Mouse (Mus musculus): ENCODE measurements around the gene Onecut3. TPM values are rescaled to one million over a fixed set of nuclear protein-coding genes. Genes with fewer than 3 reads are reported as not detected.

Onecut3 gene
- polyA plus RNA-seq, 1 experiment from 2014 or later: 2.3 TPM

DNA sequence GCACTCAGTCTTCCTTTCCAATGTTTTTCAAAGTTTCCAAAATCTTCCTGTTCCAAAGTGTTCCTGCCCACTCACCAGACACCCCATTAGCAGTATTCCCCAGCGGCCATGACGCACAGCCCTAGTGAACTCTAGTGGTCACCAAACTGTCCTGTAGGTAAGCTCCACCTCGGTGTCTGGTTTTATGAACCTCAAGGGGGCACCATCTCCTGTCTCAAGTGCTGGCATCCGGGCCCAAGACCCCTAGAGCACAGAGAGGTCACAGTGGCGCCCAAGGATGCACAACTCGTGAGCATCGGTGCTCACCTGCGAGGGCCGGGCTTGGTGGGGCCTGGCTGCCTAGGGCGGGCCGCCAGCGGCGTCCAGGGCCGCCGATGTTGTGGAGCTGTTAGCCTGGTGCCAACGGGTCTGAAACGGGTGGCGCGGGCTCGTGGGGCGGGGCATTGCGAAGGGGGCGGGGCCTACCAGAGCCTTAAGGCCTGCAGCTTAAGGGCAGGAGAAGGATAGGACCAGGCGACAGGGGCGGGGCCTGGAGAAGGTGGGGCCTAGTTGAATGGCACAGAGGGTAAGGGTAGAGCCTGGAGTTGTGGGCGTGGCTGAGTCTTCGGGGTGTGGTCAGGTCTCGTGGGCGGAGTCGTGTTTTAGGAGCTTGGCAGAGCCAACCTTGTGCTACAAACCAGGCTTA is 44.2 kb downstream of the Onecut3 start, which contains the start of gene Atp8b3:
Gene Atp8b3, minus strand, starts transcription at position 415 of the 685 bp plus-strand sequence.
- Histone ChIP-seq H3K9ac (no peak within 1 kb of the TSS), H3K4me2 (replicated peaks) (peak within 1 kb of the TSS; percentile 39), H3K27me3 (peaks cover 47% of the 10 kb centered on the region), H3K4me1 (peaks cover 5% of the 10 kb centered on the region; the same call in 1 of the 2 replicates), H3K9me3 (replicated peaks) (no peaks in the 10 kb centered on the region), H3K27ac (no peak within 1 kb of the TSS), H3K4me3 (peak within 1 kb of the TSS; percentile 15), H3K36me3 (peaks cover 26% of the 10 kb centered on the region)
- ATAC-seq (ENCODE audit: low FRiP score): peak; percentile 61
- 3% methylated on average over 30 of the region's 30 CpGs for WGBS

DNA sequence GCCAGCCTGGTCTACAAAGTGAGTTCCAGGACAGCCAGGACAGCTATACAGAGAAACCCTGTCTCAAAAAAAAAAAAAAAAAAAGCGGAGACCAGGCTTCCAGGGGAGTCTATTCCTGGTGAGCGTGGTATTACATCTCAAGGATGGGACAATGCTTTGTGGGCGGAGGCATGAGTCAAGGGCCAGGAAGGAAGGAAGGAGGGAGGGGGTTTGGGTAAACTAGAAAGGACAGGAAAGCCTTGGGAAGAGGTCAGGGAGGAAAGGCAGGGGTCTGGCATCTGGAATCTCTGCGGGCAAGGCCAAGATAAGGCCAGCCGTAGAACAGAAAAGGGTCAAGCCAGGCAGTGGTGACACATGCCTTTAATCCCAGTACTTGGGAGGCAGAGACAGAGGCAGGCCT is 44.9 kb downstream of the Onecut3 start:
- 58% methylated on average over 5 of the region's 5 CpGs for WGBS
- Histone ChIP-seq H3K4me2 (replicated peaks) (no peak overlapping the region), H3K9me3 (replicated peaks) (no peaks in the 10 kb centered on the region), H3K4me3 (no peak overlapping the region), H3K27me3 (peaks cover 47% of the 10 kb centered on the region), H3K36me3 (peaks cover 33% of the 10 kb centered on the region), H3K27ac (no peak overlapping the region), H3K4me1 (peaks cover 5% of the 10 kb centered on the region; the same call in 1 of the 2 replicates), H3K9ac (no peak overlapping the region)
- ATAC-seq (ENCODE audit: low FRiP score): no peak

DNA sequence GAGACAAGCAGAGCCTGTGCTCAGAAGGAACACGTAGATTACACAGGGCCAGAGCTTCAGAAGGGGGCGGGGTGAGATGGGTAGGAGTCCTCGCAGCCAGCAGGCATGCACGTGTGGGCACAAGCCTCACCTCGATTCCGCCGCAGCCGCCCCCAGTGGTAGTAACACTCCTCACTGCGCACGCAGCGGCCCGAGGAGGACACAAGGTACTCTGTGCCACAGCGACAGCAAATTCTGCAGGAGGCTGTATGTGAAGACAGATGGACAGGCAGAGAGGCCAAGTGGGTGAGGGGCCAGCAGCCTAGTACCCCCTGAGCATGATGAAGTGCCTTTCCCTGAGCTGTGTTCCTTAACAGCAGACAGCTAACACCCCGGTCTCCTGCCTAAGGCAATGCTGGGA is 49.2 kb downstream of the Onecut3 start:
- Histone ChIP-seq H3K27me3 (peaks cover 6% of the 10 kb centered on the region), H3K36me3 (peaks cover 74% of the 10 kb centered on the region), H3K4me2 (replicated peaks) (no peak overlapping the region), H3K9me3 (replicated peaks) (no peaks in the 10 kb centered on the region), H3K4me3 (no peak overlapping the region), H3K9ac (no peak overlapping the region), H3K4me1 (peaks cover 8% of the 10 kb centered on the region), H3K27ac (no peak overlapping the region)
- WGBS: 96% methylated on average over 14 of the region's 14 CpGs
- ATAC-seq (ENCODE audit: low FRiP score): no peak

DNA sequence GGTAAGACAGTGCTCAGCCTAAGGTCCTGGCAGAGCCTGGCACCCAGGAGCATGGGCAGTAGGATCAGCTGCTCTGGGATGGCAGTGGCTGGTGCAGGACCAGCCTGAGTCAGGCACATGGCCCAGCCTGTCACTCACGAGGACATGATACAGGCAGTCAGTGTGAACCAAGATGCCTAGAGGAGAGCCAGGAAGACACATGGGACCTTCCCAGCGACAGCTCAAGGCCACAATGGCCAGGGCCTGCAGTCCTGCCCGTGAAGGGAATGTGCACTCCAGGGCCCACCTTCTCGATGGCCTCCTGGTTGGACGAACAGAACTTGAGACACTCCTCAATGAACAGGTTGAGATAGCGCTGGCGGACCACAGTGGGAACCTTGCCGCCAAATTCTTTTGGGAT is 51.0 kb downstream of the Onecut3 start:
- Histone ChIP-seq H3K4me2 (replicated peaks) (no peak overlapping the region), H3K4me1 (peaks cover 6% of the 10 kb centered on the region), H3K4me3 (no peak overlapping the region), H3K9me3 (replicated peaks) (no peaks in the 10 kb centered on the region), H3K27ac (no peak overlapping the region), H3K36me3 (peaks cover 91% of the 10 kb centered on the region), H3K27me3 (no peaks in the 10 kb centered on the region), H3K9ac (no peak overlapping the region)
- no peak for ATAC-seq (ENCODE audit: low FRiP score)
- WGBS: 94% methylated on average over 8 of the region's 8 CpGs

DNA sequence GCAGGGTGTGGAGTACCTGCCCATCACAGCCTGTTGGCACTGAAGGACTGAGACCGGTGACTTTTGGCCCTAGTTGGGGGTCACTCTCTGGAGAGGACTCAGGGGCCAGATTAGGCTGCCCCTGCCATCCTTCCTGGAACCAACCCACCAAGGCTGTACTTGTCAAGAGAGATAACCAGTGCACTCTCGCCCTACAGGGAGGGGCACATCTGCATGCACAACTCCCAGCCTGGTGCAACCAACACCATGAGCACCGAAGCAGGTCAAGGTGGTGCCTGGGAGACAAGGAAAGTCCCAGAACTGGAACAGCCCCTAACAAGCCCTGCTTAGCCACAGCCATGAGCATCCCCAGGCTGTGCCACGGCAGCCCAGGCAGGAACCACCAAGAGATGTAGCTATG is 52.3 kb downstream of the Onecut3 start:
- no peaks in the 10 kb centered on the region for H3K27me3 ChIP-seq
- H3K9ac ChIP-seq: no peak overlapping the region
- H3K36me3 ChIP-seq: peaks cover 86% of the 10 kb centered on the region
- no peak overlapping the region for H3K4me3 ChIP-seq
- no peaks in the 10 kb centered on the region for H3K9me3 ChIP-seq (replicated peaks)
- no peak overlapping the region for H3K4me2 ChIP-seq (replicated peaks)
- no peak for ATAC-seq (ENCODE audit: low FRiP score)
- H3K4me1 ChIP-seq: peaks cover 6% of the 10 kb centered on the region
- no peak overlapping the region for H3K27ac ChIP-seq
- 92% methylated on average over 4 of the region's 4 CpGs for WGBS

GRCm38 (mm10) chr10:80547539-80547938 is 52.9 kb downstream of the Onecut3 start:
- Histone ChIP-seq H3K27me3 (no peaks in the 10 kb centered on the region), H3K4me1 (peaks cover 6% of the 10 kb centered on the region), H3K27ac (no peak overlapping the region), H3K4me2 (replicated peaks) (no peak overlapping the region), H3K9ac (no peak overlapping the region), H3K9me3 (replicated peaks) (no peaks in the 10 kb centered on the region), H3K36me3 (peaks cover 80% of the 10 kb centered on the region), H3K4me3 (no peak overlapping the region)
- ATAC-seq (ENCODE audit: low FRiP score): no peak
- WGBS: 87% methylated on average over 15 of the region's 15 CpGs

- Histone ChIP-seq H3K4me2 (replicated peaks) (no peak overlapping the region), H3K9me3 (replicated peaks) (no peaks in the 10 kb centered on the region), H3K36me3 (peaks cover 70% of the 10 kb centered on the region), H3K9ac (no peak overlapping the region), H3K27me3 (no peaks in the 10 kb centered on the region), H3K27ac (0 out of 2 replicates have a peak overlapping the region, but pooled peaks have one; percentile 32), H3K4me3 (no peak overlapping the region), H3K4me1 (peaks cover 6% of the 10 kb centered on the region)
- peak; percentile 54 for ATAC-seq (ENCODE audit: low FRiP score)
- 78% methylated on average over 10 of the region's 10 CpGs for WGBS
Measured at GRCm38 (mm10) chr10:80548428-80549006, 53.9 kb downstream of the Onecut3 start.

- Histone ChIP-seq H3K27ac (no peak overlapping the region), H3K4me3 (no peak overlapping the region), H3K27me3 (no peaks in the 10 kb centered on the region), H3K36me3 (peaks cover 63% of the 10 kb centered on the region), H3K9me3 (replicated peaks) (no peaks in the 10 kb centered on the region), H3K4me2 (replicated peaks) (no peak overlapping the region), H3K9ac (no peak overlapping the region), H3K4me1 (peaks cover 6% of the 10 kb centered on the region)
- ATAC-seq (ENCODE audit: low FRiP score): no peak
- WGBS: 91% methylated on average over 21 of the region's 21 CpGs
Measured at GRCm38 (mm10) chr10:80549279-80549678, 54.6 kb downstream of the Onecut3 start.

GRCm38 (mm10) chr10:80552364-80552763 is 57.7 kb downstream of the Onecut3 start:
- no peaks in the 10 kb centered on the region for H3K9me3 ChIP-seq (replicated peaks)
- peaks cover 10% of the 10 kb centered on the region for H3K4me1 ChIP-seq
- no peak for ATAC-seq (ENCODE audit: low FRiP score)
- no peaks in the 10 kb centered on the region for H3K27me3 ChIP-seq
- peaks cover 32% of the 10 kb centered on the region for H3K36me3 ChIP-seq
- WGBS: 68% methylated on average over 9 of the region's 9 CpGs
- H3K9ac ChIP-seq: no peak overlapping the region
- H3K27ac ChIP-seq: no peak overlapping the region
- no peak overlapping the region for H3K4me2 ChIP-seq (replicated peaks)
- H3K4me3 ChIP-seq: no peak overlapping the region

GRCm38 (mm10) chr10:80553575-80553974 is 58.9 kb downstream of the Onecut3 start:
- Histone ChIP-seq H3K27me3 (no peaks in the 10 kb centered on the region), H3K36me3 (peaks cover 22% of the 10 kb centered on the region), H3K4me3 (no peak overlapping the region), H3K4me2 (replicated peaks) (no peak overlapping the region), H3K9ac (no peak overlapping the region), H3K27ac (no peak overlapping the region), H3K4me1 (peaks cover 16% of the 10 kb centered on the region), H3K9me3 (replicated peaks) (no peaks in the 10 kb centered on the region)
- ATAC-seq (ENCODE audit: low FRiP score): no peak
- WGBS: 92% methylated on average over 8 of the region's 8 CpGs

- H3K4me1 ChIP-seq: peaks cover 13% of the 10 kb centered on the region
Measured at GRCm38 (mm10) chr10:80553997-80554396, 59.4 kb downstream of the Onecut3 start.

GRCm38 (mm10) chr10:80557346-80557965 is 62.8 kb downstream of the Onecut3 start:
- 38% methylated on average over 5 of the region's 5 CpGs for WGBS
- no peak for ATAC-seq (ENCODE audit: low FRiP score)
- Histone ChIP-seq H3K9me3 (replicated peaks) (no peaks in the 10 kb centered on the region), H3K36me3 (no peaks in the 10 kb centered on the region), H3K9ac (peak overlapping the region; percentile 23), H3K27me3 (no peaks in the 10 kb centered on the region), H3K4me2 (replicated peaks) (peak overlapping the region; percentile 15; the same call in 1 of the 2 replicates), H3K27ac (no peak overlapping the region), H3K4me1 (peaks cover 34% of the 10 kb centered on the region), H3K4me3 (no peak overlapping the region)

More at GRCm38 (mm10) chr10:80553997-80554396, 59.4 kb downstream of the Onecut3 start:
- no peak for ATAC-seq (ENCODE audit: low FRiP score)
- Histone ChIP-seq H3K9ac (no peak overlapping the region), H3K27ac (no peak overlapping the region), H3K4me2 (replicated peaks) (no peak overlapping the region), H3K36me3 (peaks cover 18% of the 10 kb centered on the region), H3K9me3 (replicated peaks) (no peaks in the 10 kb centered on the region), H3K4me3 (no peak overlapping the region), H3K27me3 (no peaks in the 10 kb centered on the region)
- 87% methylated on average over 6 of the region's 6 CpGs for WGBS

Data from hindbrain, embryonic 12.5 days (tissue).